27 mouse cellular contexts compared by ENCODE assay signal in genomic region chr8:72668925-72669324, GRCm38 (mm10). TPM values are rescaled to one million over a fixed set of nuclear protein-coding genes. Genes with fewer than 3 reads are reported as not detected.
DNase-seq lines count a peak whose midpoint lies in the region; ATAC-seq and TF ChIP-seq lines count a peak whose summit lies in the region.
"Had no signal": no experiment of that assay in that cellular context is flagged by ENCODE, and none has a peak within 500 bp of the region (broad histone marks: within the 10 kb centered on the region; RNA-seq: fewer than 3 reads in every experiment).

No protein-coding gene starts in this region.

- no peak overlapping the region for H3K9ac ChIP-seq in liver, embryonic 14.5 days (replicated peaks)
- no peak overlapping the region for H3K9ac ChIP-seq in ES-Bruce4 (ENCODE audit: low read depth, poor library complexity, severe bottlenecking)
- H3K9ac ChIP-seq: embryonic facial prominence, embryonic 15.5 days; forebrain, embryonic 12.5 days; heart, embryonic 15.5 days; lung, embryonic 15.5 days; midbrain, embryonic 12.5 days; neural tube, embryonic 13.5 days had no signal

- no peak for DNase-seq in liver, embryonic 14.5 days (ENCODE audit: low read depth in 3 of 3, low spot score in 3 of 3)
- DNase-seq in liver (no peak), ZHBTc4 (ENCODE audit: low read depth, low spot score) (peak; percentile 65)
- no peak for DNase-seq in spleen, adult 12 weeks (ENCODE audit: low spot score)
- DNase-seq: adrenal gland, postnatal 25 days; cerebellum, adult 2 months; cerebellum, postnatal 14 days; gastrocnemius, postnatal 10 days; kidney, adult 8-10 months; kidney, postnatal 4 days; layer of hippocampus, adult 9-11 months; right cerebral cortex, postnatal 4 days had no signal

- H3K27ac ChIP-seq in liver, embryonic 14.5 days, result no peak overlapping the region
- no peak overlapping the region for H3K27ac ChIP-seq in ES-Bruce4 (ENCODE audit: insufficient read depth, low read length)
- H3K27ac ChIP-seq: embryonic facial prominence, embryonic 10.5 days; embryonic facial prominence, embryonic 15.5 days; forebrain, embryonic 12.5 days; heart, embryonic 10.5 days; heart, embryonic 15.5 days; kidney, postnatal 0 days; lung, embryonic 15.5 days; midbrain, embryonic 12.5 days; neural tube, embryonic 13.5 days had no signal

- no peak for ATAC-seq in liver, embryonic 14.5 days (ENCODE audit: insufficient read depth)
- ATAC-seq: intestine, embryonic 16.5 days; Patski had no signal

- peaks cover 8 to 14% of the 10 kb centered on the region in 2 experiments; a peak in 3 of 4 replicates for H3K4me1 ChIP-seq in liver, embryonic 14.5 days (replicated peaks; ENCODE audit: control insufficient read depth in 2 of 2, insufficient read depth in 2 of 2, low read length in 1 of 2)
- H3K4me1 ChIP-seq in E14TG2a.4 (replicated peaks; ENCODE audit: low read depth, low read length) (peaks cover 32% of the 10 kb centered on the region), ES-Bruce4 (ENCODE audit: control insufficient read depth, insufficient read depth, low read length) (peaks cover 6% of the 10 kb centered on the region)
- H3K4me1 ChIP-seq: embryonic facial prominence, embryonic 10.5 days; embryonic facial prominence, embryonic 15.5 days; forebrain, embryonic 12.5 days; heart, embryonic 10.5 days; heart, embryonic 15.5 days; lung, embryonic 15.5 days; midbrain, embryonic 12.5 days; neural tube, embryonic 13.5 days had no signal

- no peak overlapping the region for H3K4me2 ChIP-seq in liver, embryonic 14.5 days (ENCODE audit: low read depth)
- H3K4me2 ChIP-seq: embryonic facial prominence, embryonic 15.5 days; forebrain, embryonic 12.5 days; heart, embryonic 15.5 days; lung, embryonic 15.5 days; midbrain, embryonic 12.5 days; neural tube, embryonic 13.5 days had no signal

- no peak overlapping the region for H3K4me3 ChIP-seq in liver, embryonic 14.5 days (ENCODE audit: insufficient read depth in 1 of 2, low read depth in 2 of 2, low read length in 2 of 2)
- H3K4me3 ChIP-seq in E14TG2a.4 (replicated peaks; ENCODE audit: low read length) (no peak overlapping the region), ES-Bruce4 (ENCODE audit: low read depth, low read length) (no peak overlapping the region)
- H3K4me3 ChIP-seq: embryonic facial prominence, embryonic 10.5 days; embryonic facial prominence, embryonic 15.5 days; forebrain, embryonic 12.5 days; heart, embryonic 10.5 days; heart, embryonic 15.5 days; lung, embryonic 15.5 days; midbrain, embryonic 12.5 days; myocyte; neural tube, embryonic 13.5 days had no signal

- H3K9me3 ChIP-seq in liver, embryonic 14.5 days (ENCODE audit: control insufficient read depth, low read length), result no peaks in the 10 kb centered on the region
- peaks cover 6% of the 10 kb centered on the region for H3K9me3 ChIP-seq in E14TG2a.4 (ENCODE audit: low read length)
- no peaks in the 10 kb centered on the region for H3K9me3 ChIP-seq in ES-Bruce4 (replicated peaks; ENCODE audit: control insufficient read depth, insufficient read depth, low read length, poor library complexity, severe bottlenecking)
- H3K9me3 ChIP-seq: embryonic facial prominence, embryonic 10.5 days; embryonic facial prominence, embryonic 15.5 days; forebrain, embryonic 12.5 days; heart, embryonic 10.5 days; heart, embryonic 15.5 days; lung, embryonic 15.5 days; midbrain, embryonic 12.5 days; neural tube, embryonic 13.5 days had no signal

- H3K36me3 ChIP-seq in liver, embryonic 14.5 days (replicated peaks; ENCODE audit: control insufficient read depth, insufficient read depth, low read depth), result no peaks in the 10 kb centered on the region
- H3K36me3 ChIP-seq in E14TG2a.4 (ENCODE audit: insufficient read depth, low read length) (no peaks in the 10 kb centered on the region), ES-Bruce4 (ENCODE audit: control insufficient read depth, insufficient read depth, low read length, poor library complexity, severe bottlenecking) (no peaks in the 10 kb centered on the region)
- H3K36me3 ChIP-seq: embryonic facial prominence, embryonic 10.5 days; embryonic facial prominence, embryonic 15.5 days; forebrain, embryonic 12.5 days; heart, embryonic 10.5 days; heart, embryonic 15.5 days; lung, embryonic 15.5 days; midbrain, embryonic 12.5 days; neural tube, embryonic 13.5 days had no signal

- TF ChIP-seq CTCF in liver, embryonic 14.5 days (IDR thresholded peaks at IDR 0.05; ENCODE audit: low read depth), result peak; percentile 27
- peak; percentile 46 for TF ChIP-seq CTCF in E14TG2a.4 (conservative IDR thresholded peaks at IDR 0.05; ENCODE audit: low read length)
- peak; percentile 59 for TF ChIP-seq CTCF in ES-Bruce4 (IDR thresholded peaks at IDR 0.05; ENCODE audit: low read depth, low read length)

- TF ChIP-seq POLR2A in ES-Bruce4 (IDR thresholded peaks at IDR 0.05; ENCODE audit: insufficient read depth, low read length), result no peak

- no peak for TF ChIP-seq EP300 in liver, embryonic 14.5 days (IDR thresholded peaks at IDR 0.05; ENCODE audit: low read depth)
- no peak for TF ChIP-seq EP300 in ES-Bruce4 (IDR thresholded peaks at IDR 0.05; ENCODE audit: insufficient read depth, low read depth, low read length)

- H3K27me3 ChIP-seq in liver, embryonic 14.5 days (ENCODE audit: control insufficient read depth, insufficient read depth, low read length), result no peaks in the 10 kb centered on the region
- H3K27me3 ChIP-seq in E14TG2a.4 (ENCODE audit: insufficient read depth, low read length) (0 out of 2 replicates have a peak, but pooled peaks cover 4% of the 10 kb centered on the region), ES-Bruce4 (ENCODE audit: control insufficient read depth, insufficient read depth, low read length, poor library complexity, severe bottlenecking) (no peaks in the 10 kb centered on the region)
- H3K27me3 ChIP-seq: embryonic facial prominence, embryonic 15.5 days; forebrain, embryonic 12.5 days; heart, embryonic 15.5 days; lung, embryonic 15.5 days; midbrain, embryonic 12.5 days; neural tube, embryonic 13.5 days had no signal

RNA-seq across cellular contexts. Expression of gene Nwd1, which starts 22.4 kb away (rescaled TPM):
- under 0.01 and 0.01 TPM in 2 replicates for polyA plus RNA-seq in liver, embryonic 14.5 days (2012; rRNA removed)
- polyA plus RNA-seq in liver, embryonic 14.5 days (2014; fragmentation: Nextera tagmentation; extraction: Ambion mirVana), result not detected in 2 replicates
- 0.91 and 0.94 TPM in 2 replicates for polyA plus RNA-seq in ES-Bruce4 (2011; ENCODE audit: insufficient read depth, insufficient read length, low read depth, missing spikeins)
- polyA plus RNA-seq: embryonic facial prominence, embryonic 10.5 days; kidney, postnatal 0 days; liver, adult 2 months had no signal

RNA-seq across cellular contexts. Expression of gene Sin3b, which starts 54.2 kb away (rescaled TPM):
- polyA plus RNA-seq in liver, embryonic 14.5 days (2012; rRNA removed), result 47.6 and 57.0 TPM in 2 replicates
- 68.7 and 70.3 TPM in 2 replicates for polyA plus RNA-seq in liver, embryonic 14.5 days (2014; fragmentation: Nextera tagmentation; extraction: Ambion mirVana)
- polyA plus RNA-seq in ES-Bruce4 (2011; ENCODE audit: insufficient read depth, insufficient read length, low read depth, missing spikeins), result 196 and 208 TPM in 2 replicates
